Comparison of ENCODE assay signal across 16 mouse cellular contexts in the genomic region with DNA sequence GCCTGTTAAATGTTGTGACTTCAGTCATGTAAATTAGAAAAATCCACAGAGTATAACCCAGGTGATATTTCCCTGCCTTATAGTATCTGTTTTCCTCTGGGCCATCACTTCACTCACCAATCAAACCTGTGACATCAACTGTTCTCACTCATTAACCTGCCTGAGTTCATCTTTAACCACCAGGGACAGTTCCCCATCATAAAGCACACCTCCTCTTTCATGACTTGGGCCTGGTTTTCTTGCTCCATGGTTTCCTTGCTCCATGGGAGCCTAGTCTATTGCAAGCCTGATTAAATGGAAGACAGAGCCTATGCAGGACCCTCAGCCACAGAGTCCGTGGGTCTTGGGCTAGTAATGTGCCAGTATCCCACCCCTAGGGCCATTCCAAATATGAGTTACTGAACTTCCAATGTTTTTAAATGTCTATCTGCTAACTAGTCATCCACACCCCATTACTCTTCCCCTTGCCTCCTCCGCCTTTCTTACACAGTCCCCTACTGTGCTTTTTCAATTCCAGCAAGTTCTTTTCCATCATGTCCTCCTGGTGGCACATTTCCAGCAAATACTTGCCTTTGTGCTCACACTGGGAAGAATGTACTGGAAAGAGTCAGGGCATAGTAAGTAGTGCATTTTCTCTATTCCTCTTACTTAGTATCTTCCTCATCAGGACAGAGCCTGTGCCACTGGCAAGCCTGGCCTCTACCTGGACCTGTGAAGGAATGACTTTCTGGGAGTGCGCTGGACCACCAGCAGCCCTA.
"Had no signal": no experiment of that assay in that cellular context is flagged by ENCODE, and none has a peak within 500 bp of the region (broad histone marks: within the 10 kb centered on the region; RNA-seq: fewer than 3 reads in every experiment).

No protein-coding gene starts in this region.

- H3K4me2 ChIP-seq: intestine, embryonic 15.5 days; liver, embryonic 13.5 days; midbrain, embryonic 11.5 days; stomach, embryonic 15.5 days had no signal

- H3K36me3 ChIP-seq: intestine, embryonic 15.5 days; liver, embryonic 13.5 days; stomach, embryonic 15.5 days had no signal

- H3K9ac ChIP-seq: intestine, embryonic 15.5 days; liver, embryonic 13.5 days; stomach, embryonic 15.5 days had no signal

- H3K9me3 ChIP-seq: intestine, embryonic 15.5 days; liver, embryonic 13.5 days; megakaryocyte, embryonic 14.5 days; stomach, embryonic 15.5 days had no signal

- ATAC-seq: intestine, embryonic 15.5 days; lung, postnatal 0 days had no signal

- DNase-seq: kidney, adult 11 months; kidney, postnatal 10 days; layer of hippocampus, adult 9-11 months; liver, embryonic 13.5 days; lung, adult 2 months; lung, postnatal 36 days; midbrain, embryonic 14.5 days; right cerebral cortex, postnatal 4 days; thymus, postnatal 36 days had no signal

- H3K4me1 ChIP-seq: intestine, embryonic 15.5 days; liver, embryonic 13.5 days; megakaryocyte, embryonic 14.5 days; stomach, embryonic 15.5 days had no signal

- H3K27me3 ChIP-seq: intestine, embryonic 15.5 days; liver, embryonic 13.5 days; stomach, embryonic 15.5 days had no signal

- H3K4me3 ChIP-seq: intestine, embryonic 15.5 days; layer of hippocampus, adult 2 months; left cerebral cortex, adult 2 months; liver, embryonic 13.5 days; megakaryocyte, embryonic 14.5 days; stomach, embryonic 15.5 days had no signal

- H3K27ac ChIP-seq: intestine, embryonic 15.5 days; layer of hippocampus, adult 2 months; left cerebral cortex, adult 2 months; liver, embryonic 13.5 days; stomach, embryonic 15.5 days had no signal
